Mouse (Mus musculus): ENCODE measurements around the gene Mroh7.

DNA sequence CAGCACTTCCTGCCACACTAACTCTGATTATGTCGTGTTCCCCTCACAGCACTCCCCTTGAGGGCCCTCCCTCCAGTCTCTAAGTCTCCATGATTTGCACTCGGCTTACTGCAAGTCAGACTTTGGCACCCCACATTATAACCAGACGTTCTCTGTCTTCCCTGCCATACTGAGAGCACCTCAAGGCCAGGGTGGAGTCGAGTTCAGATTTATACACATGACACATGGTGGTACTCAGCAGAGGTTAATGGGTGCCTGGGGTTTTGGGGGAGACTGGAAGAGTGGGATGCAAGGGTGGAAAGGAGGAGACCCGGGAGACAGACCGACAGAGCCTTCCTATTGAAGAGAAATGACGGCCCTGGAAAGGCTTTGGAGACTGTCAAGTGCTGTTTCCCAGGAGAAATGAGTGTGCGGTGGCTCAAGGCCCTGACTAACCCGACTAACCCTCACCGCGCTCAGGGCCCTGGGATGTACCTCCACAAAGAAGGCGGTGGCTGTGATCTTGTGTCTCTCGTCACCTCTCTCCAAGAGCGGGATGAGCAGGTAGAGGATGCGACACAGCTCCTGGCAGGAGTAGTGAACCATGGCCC is 36.8 kb downstream of the Mroh7 start:
- no peak for TF ChIP-seq POLR2A (IDR thresholded peaks at IDR 0.05; ENCODE audit: low read depth, low read length)
- no peak for TF ChIP-seq CTCF (conservative IDR thresholded peaks at IDR 0.05; ENCODE audit: insufficient read depth, insufficient read length, low read depth, low read length)

All from kidney, adult 2 months (tissue).